Mouse (Mus musculus): Measurements from ENCODE around the gene Cpne9.

Gene Cpne9

DNA sequence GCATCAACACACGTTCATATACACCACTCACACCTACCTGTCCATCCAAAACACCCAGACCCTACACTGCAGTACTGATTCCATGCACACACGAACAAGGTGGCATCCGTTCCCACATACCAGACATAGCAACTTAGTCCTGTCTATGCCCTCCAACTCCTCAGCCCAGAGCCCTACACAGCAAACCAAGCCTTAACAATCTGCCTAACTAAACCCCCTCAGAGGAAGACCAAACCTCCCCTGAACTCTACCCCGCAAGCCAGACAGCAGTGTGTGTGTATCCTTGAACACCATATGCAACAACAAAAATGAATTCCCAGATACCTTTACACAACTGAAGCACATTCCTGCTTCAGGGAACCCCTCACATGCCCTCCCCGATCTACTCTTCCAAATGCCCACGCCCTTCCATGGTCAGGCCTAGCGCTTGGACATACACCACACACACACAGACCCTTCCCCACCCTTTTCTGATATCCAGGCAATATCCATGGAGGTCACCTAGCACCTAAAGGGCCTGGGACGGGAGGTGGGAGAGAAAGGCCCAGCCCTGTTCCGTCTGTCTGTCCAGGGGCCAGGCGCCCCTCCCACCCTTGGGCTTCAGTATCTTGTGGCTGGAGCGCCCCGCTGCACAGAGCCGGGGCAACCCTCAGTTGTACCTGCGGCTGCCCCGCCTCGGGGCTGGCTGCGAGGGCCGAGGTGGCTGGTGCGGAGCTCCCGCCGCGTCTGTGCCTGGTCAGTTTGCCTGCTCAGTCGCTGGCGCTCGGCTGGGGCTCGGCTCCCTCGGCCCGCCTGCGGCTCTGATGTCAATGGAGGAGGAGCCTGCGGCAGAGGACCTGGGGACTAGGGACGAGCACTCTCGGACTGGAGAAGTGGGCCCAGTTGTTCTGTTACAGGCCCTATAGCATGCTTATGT is 61.3 kb downstream of the Cpne9 start, which contains the start of gene Camk1:
Gene Camk1 (minus strand): TSS at position 808 of the 916 bp plus-strand sequence.
- peak; percentile 83 to 92 for DNase-seq

DNA sequence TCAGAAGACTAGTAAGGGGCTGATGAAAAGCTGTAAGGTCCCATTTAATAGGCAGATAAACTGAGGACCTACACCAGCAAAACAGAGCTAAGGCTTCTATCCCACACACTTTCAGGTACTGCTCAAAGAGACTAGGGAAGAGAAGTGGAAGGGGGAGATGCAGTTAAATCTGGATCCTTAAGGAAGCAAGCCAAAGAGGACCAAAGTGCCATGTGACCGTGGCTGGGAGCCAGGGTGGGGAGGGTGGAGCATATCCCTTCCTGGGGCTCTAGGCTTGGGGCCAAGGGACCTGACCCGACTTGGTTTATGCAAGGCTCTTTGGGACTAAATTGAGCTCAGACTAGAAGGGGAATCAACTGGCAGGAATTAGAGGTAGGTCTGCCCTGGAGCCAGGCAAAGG is 62.2 kb downstream of the Cpne9 start:
- DNase-seq: peak; percentile 98

DNA sequence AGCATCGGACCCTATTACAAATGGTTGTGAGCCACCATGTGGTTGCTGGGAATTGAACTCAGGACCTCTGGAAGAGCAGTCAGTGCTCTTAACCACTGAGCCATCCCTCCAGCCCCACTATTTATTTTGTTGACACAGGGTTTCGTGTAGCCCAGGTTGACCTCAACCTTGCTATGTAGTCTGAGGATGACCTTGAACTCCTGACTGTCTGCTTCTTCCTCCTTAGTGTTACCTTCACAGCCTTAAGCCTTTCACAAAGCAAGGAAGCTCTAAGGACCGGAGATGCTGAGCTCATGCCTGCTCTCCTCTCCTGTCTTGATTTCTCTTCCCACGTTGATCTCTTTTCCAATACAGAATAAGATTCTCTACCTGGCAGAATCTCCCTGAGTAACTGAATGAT is 64.8 kb downstream of the Cpne9 start:
- no peak for DNase-seq

DNA sequence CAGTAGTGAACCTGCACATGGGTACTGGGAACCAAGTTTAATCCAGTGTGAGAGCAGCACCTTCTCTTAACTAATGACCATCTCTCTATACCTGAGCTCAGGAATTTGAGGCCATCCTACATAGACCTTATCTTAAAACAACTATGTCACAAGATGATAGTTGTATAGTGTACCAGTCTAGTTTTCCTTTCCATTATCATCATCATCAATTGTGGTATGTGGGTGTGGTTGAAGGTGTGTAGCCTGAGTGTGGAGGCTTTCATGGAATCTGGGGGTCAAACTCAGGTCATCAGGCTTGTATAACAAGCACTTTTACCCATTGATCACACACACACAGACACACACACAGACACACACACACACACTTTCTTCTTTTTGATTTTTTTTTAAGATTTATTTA is 68.4 kb downstream of the Cpne9 start:
- no peak for DNase-seq

GRCm38 (mm10) chr6:113351161-113351560 is 69.1 kb downstream of the Cpne9 start:
- no peak for DNase-seq

- no peak for DNase-seq
These were observed 69.5 kb downstream of the Cpne9 start for GRCm38 (mm10) chr6:113351653-113352052.

- no peak for DNase-seq
These were observed 70.7 kb downstream of the Cpne9 start for GRCm38 (mm10) chr6:113352820-113353219.

GRCm38 (mm10) chr6:113353696-113354095 is 71.6 kb downstream of the Cpne9 start:
- DNase-seq: no peak

All from kidney, postnatal 25 days (tissue).